Mouse (Mus musculus) liver, embryonic 14.5 days (tissue): Measurements from ENCODE around the gene Smpdl3b.

Experiments
- CTCF ChIP-seq: IDR thresholded peaks from 2 replicates; pipeline ENCODE4 v1.5.1; 2016; ENCODE audit warnings: antibody characterized with exemption, low read depth, control low read depth
- EP300 ChIP-seq: IDR thresholded peaks from 2 replicates; pipeline ENCODE4 v1.6.1; 2016; ENCODE audit warnings: antibody characterized with exemption, low read depth

GRCm38 (mm10) chr4:132689634-132690033 is 67.4 kb downstream of the Smpdl3b start:
- no peak for TF ChIP-seq CTCF
- no peak for TF ChIP-seq EP300
